Mouse (Mus musculus) embryo, embryonic 10.5 days (tissue): ENCODE measurements around the gene Ankrd7.
"Not testable (repeated sequence)": the region's sequence is repeated elsewhere in the genome, so short reads cannot be mapped to it uniquely, and the experiment has no call there.

Experiments used
- DNase-seq: peaks from one replicate; pipeline ENCODE4 v3.0.0-alpha.2; 2015; ENCODE audit warnings: low spot score

Ankrd7 gene

DNA sequence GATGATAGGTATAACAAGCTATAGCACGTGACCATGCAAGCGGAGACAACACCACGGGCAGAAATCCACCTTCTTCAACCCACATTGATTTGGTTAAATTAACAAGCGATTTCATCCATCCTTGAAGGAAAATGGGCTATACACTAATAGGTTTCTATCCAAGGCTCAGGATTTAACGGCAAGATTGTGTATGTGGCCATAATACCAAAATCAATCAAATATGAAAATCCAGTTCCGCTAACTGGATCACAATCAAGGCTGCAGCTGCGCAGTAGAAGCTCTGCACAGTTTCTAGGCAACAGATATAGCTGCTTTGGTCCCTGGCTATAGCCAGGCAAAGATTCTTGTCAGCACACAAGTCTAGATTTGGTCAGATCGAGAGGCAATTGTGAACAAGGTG, at the start of gene Ankrd7:
Gene Ankrd7, plus strand, starts transcription at position 301 of the 400 bp plus-strand sequence.
- DNase-seq: no peak

DNA sequence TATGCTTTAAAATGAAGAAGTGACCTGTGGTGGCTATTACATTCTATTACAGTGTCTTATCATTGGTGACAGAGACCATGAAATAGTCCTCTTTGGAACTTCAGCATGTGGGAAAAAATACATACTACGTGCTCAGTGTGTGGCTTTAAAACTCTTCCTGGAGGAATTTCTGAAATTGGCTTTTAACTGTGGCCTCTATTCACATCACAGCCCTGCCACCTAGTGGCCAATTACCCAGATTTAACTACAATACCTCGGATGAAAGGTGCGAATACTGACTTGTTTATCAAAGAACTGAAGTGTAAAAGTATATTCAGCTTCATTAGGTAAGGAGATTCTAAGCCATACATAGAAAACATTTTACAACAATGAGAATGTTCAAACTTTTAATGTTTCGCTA, 46.8 kb upstream of the Ankrd7 start:
- DNase-seq: peak; percentile 82

DNA sequence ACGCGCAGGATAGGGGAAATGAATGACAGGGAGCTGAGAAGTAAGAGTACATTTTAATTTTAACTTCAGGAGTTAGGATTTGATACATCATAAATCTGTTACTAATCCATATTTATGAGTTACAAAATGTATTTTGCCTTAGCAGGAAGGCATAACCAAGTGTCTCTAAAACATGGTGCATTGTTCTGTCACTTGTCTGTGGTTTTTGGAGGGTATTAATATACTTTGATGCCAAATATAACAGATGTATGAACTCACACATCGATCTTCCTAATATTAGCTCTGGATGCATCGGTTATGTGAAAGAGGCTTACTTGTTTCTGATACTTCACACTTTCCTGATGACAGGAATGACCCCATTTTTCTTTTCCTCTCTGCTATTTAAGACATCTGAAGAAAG, 45.9 kb upstream of the Ankrd7 start:
- DNase-seq: no peak

DNA sequence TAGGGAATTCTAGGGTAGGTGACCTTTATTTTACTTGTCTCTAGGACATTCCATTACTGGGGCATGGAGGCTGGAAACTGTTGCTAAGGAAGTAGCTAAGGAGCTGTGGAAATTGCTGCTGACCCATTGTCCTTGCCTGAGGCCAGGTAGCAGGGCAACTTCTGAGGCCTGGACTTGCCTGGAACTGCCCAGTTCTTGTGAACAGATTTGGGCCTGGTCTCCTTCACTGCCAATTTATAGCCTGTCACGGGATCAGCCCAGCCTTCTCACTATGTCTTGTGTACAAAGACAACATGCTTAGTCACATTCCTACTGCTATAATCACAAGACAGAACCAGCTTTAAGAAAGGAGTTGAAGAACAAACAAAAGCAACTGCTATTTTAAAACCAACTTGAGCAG, 43.3 kb upstream of the Ankrd7 start:
- DNase-seq: no peak

DNA sequence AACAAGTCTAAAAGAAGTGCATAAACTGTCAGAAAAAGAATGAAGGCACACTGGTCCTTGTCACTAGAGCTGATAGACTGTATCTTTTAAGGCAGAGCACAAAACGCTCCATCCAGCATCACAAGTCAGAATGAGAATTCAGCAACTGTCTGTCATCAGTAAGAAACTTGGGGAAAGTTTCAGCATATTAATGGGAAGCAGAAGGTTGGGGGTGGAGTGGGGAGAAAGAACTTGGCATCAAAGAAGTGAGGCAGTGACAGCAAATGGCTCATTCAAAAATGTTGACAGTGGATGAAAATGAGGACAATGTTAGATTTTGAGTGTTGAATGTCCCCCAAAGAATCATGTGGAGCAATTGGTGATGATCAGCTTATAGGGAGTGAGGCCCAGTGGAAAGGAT, 33.2 kb upstream of the Ankrd7 start:
- no peak for DNase-seq

DNA sequence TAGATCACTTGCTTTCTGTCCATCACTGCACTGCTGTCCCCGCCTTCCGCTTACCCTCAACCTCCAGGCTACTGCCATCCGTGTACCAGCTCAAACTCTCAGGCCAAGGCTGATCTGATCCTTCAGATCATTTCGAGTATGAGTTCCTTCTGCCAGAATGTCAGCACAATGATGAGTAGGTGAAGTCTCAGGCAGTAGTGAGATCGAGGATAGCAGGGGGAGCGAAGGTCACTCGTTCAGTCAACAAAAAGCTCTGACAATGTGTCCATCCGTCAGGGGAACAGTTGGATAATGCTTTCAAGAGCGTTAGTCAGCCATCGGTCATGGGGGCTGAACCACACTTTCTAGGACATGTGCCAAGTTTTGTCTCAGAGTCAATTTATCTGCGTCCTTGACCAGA, 21.6 kb upstream of the Ankrd7 start:
- DNase-seq: not testable (repeated sequence)

DNA sequence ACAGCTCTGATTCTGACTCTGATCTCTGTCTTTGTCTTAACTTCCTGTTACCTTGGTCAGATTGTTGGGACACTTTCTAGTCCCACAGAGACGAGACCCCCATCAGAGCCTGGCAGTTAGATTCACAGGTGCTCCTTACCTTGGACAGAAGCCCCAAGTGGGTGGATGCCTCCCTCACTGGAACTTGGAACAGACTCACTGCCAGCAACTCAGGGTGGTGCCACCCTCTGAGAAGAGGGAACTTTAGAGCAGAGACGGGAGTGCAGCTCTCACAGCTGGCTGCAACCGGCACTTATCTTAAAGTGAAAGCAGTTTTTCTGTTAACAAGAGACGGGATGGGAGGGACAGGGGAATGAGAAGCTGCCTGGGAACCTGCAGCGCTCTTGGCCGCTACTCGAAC, 20.5 kb upstream of the Ankrd7 start:
- DNase-seq: not testable (repeated sequence)

DNA sequence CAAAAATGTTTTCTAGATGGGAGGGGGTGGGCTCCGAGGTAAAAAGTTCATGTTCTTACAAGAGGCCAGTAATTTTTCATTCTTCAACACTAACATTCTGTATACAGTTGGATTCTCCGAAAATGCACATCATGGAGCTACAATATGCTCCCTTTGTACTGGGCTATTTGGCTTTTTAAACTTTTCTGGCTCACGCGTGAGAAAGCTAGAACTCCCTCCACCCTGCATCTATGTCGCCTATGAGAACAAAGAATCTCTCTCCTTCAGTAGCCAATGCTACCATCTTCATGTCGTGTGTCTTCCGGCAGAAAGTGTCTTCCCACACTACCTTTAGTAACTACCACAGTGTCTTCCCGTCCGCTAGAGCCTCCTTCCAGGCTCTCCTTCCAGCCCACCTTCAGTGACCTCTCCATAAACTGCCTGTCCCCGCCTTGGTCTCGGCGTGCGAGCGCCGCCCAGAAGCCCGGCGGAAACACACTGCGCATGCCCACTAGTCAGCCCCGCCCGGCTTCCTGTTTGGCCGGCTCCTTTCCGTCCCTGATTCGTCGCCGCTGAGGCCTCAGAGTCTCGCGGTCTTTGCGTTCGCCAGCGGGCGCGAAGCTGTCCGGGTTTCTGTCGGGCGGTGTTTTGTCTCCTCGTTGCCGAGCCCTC, 17.9 kb upstream of the Ankrd7 start, which contains the start of gene Lsm8:
Gene Lsm8, plus strand, starts transcription at position 529 of the 651 bp plus-strand sequence.
- DNase-seq: peak; percentile 98

DNA sequence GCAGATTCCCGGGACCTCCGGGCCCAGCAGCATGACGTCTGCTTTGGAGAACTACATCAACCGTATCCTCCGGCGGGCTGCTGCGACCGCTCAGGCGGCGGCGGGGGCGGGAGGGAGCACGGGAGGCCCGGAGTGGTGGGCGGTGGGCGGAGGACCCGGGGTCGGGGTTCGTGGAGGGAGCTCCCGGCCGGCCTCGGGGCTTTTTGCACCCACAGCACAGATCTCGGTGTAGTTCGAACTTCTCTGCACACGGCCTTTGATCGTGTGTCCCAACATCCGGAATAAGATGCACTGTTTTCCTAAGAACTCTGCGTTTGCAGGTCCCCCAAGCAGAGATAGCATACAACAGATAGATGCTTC, 17.4 kb upstream of the Ankrd7 start:
- no peak for DNase-seq

DNA sequence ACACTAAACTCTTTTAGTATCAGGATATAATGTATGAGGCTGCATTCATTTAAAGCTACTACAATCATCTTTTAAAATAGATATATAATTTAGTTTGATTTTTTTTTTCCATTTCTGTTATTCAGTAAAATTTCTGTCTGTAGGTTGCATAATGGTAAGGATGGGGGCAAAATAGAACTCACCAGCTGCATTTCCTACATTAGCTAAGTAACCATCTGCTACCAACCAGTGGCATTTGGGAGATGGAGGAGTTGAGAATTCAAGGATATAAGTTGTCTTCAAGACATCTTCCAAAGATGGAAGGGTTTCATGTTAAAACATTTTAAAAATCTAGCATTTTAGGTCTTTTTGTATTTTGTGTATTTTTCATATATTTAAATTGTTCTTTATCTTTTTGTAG, 10.8 kb upstream of the Ankrd7 start:
- no peak for DNase-seq

DNA sequence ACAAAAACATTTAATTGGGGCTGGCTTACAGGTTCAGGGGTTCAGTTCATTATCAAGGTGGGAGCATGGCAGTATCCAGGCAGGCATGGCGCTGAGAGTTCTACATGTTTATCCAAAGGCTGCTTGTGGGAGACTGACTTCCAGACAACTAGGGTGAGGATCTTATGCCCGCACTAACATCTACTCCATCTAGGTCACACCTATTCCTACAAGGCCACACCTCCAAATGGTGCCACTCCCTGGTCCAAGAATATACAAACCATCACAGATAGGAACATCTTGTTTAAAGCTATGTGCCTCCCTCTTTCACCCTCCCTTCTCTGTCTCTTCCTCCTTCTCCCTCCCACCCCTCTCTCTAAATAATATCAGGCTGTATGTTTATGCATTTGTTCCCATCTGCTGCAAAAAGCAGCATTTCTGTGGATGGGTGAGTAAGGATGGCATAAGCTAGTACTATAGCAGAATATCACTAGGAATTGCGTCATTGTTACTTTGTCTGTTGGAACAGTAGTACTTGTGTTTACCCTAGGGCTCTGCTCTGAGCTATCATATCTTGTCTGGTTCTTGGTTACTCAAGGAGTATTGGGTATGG, 9.5 kb upstream of the Ankrd7 start:
- no peak for DNase-seq

DNA sequence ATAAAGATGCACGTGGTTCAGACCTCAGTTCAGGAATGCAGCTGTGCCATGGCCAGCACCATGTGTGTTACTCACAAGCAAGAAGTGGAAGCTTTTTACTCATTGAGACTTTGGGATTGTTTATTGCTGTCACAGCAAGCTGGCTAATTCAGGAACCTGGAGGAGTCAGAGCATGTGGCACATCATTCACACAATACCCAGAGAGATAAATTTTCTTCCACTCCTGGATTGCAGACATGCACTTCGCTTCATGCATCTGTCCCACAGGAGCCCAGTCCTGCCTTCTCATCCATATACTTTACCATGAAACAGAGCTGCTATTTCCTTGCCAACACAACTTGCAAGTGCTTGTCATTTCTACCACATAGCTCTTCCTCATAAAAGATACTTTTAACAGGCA, 22.9 kb downstream of the Ankrd7 start:
- DNase-seq: no peak

DNA sequence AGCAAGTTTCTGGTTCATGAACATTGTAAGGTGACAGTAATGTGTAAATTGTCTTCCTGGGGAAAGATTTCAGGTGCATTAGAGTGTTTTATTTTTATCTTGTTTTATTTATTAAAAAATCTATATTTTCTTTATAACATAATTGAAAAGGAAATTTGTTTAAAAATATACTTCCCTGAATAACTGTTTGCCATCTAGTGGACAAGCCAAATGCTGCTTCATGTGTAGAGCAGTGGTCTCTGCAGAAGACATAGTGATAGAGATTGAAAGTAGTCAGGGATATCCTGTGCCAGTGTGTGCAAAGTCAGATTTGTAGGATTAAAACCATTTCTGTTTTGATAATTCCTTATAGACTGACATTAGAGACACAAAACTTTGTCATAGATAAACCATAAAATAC, 28.0 kb downstream of the Ankrd7 start:
- no peak for DNase-seq

DNA sequence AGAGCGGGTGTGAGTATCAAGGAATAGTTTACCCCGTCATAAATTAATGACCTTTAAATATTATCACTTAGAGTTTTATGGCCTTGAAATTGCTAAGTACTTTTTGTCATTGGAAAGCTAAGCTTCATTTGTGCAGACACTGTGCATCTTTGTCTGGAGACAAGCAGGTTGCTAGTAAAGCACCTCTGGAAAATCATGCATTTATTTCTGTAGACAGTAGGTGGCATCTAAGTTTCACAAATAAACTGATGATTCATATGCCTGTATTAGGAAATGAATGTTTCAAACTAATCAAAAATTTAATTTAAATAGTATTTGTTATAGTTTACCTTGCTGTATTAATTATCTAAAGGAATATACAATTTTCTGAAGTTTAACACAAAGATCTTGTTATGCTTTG, 41.1 kb downstream of the Ankrd7 start:
- peak; percentile 11 for DNase-seq

DNA sequence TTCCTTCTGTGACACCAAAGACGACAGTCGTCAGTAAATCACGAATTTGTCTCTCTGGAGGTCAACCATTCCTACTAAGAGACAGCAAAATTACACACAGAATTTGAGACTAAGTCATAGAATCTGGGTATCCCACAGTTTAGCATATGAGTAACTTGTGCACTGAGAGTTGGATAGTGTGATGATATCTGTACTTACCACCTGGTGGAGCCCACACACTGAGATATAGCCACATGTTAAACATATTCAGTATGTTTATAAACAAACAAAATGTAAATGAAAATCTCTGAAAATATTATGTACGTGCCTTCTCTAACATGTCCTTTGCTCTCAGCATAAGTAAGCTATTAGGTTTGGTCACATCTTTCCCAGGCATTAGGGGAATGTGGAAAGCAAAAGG, 47.1 kb downstream of the Ankrd7 start:
- DNase-seq: no peak

DNA sequence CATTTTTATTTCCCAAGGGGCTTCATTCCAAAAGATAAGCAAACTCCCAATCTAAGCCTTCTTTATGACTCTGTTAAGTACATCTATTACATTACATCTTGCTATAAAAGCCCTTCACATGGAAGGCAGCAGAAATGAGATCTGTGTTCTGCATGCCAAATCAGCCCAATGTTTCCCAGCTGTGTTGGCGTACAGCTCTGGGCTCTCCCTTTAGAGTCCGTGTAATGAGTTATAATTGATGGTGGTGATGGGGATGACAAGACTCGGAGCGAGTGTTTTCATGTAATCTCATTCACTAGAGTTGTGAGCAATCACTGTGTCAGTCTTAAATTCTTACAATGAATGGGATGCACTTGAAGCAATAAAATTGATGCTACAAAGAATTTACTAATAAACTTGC, 49.9 kb downstream of the Ankrd7 start:
- no peak for DNase-seq

DNA sequence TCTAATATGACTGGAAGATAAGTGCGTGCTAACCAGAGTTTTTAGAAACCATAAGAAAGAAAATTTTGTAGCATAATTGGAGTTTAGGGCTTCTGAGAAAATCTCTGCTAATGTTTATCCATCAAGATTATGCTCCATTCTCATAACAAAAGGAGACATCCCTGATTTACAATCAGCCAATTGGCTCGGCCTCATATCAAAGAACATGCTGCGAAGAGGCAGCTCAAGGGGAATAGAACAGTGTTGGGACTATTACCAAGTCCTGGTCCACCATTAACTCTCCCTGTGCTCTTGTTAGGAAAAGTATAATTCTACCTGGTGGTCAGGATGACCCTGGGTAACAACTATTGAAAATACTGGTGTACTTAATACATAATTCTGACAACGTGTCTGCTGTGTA, 50.4 kb downstream of the Ankrd7 start:
- DNase-seq: no peak
